Mouse (Mus musculus) heart, postnatal 36 days (tissue): ENCODE results near the gene Atg4d. TPM values are rescaled to one million over a fixed set of nuclear protein-coding genes. Genes with fewer than 3 reads are reported as not detected.
"Not testable (repeated sequence)": the region's sequence is repeated elsewhere in the genome, so short reads cannot be mapped to it uniquely, and the experiment has no call there.

Experiments
- DNase-seq, 2 experiments: peaks; one replicate each; pipeline ENCODE4 v3.0.0; 2021 to 2022
- intact Hi-C: fragments of 180-260 bp; cut with DNase I; formaldehyde crosslinking; loops from one replicate; pipeline ENCODE4 v1.15.1; 2025
- total RNA-seq, 2 experiments: library from RNA; stranded (reverse); gene quantifications; 2 replicates each; pipeline ENCODE4 v1.2.3; 2021

The Atg4d gene
- total RNA-seq, 2 experiments from 2014 or later = 78.0 to 99.6 TPM

DNA sequence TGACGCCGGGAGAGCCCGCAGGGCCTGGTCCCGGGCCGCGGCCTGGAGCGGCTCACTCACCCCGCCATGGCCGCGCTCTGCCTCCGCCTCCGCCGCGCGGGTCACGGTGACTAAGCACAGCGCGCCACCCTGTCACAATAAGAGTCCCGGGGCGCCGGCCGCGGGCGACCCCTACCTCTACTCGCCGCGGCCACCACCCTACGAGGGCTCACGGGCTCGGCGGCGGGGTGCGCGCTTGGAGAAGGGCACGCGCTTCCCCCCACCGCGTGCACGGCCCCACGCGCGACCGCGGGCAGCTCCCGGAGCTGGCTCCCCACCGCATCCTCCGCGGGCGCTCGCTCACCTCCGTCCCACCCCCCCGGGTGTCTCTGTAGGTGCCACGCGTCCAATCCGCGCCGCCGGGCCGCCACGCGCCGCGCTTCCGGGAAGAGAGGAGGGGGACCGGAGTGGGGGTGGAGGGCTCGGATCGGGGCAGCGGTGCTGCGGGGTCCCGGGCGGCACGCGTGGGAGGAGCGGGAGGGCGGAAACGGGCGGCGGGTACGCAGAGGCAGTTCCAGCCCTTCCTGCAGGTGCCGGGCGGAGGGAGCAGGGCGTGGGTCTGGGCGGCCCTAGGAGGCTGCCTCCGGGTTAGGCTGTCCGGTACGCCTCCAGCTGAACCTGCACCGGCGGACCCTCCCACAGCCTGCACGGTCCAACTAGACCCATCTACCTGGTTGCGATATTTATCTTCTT is 26.2 kb upstream of the Atg4d start, which contains the start of gene Keap1:
TSS of gene Keap1 (minus strand) at position 629 of the 732 bp plus-strand sequence.
- intact Hi-C loops = loop anchor here (2.0 kb wide), 2 partner anchors 26 to 52 kb away; partner anchors contain the start of genes Atg4d and Cdkn2d
- DNase-seq = peak; percentile 85 to 91

DNA sequence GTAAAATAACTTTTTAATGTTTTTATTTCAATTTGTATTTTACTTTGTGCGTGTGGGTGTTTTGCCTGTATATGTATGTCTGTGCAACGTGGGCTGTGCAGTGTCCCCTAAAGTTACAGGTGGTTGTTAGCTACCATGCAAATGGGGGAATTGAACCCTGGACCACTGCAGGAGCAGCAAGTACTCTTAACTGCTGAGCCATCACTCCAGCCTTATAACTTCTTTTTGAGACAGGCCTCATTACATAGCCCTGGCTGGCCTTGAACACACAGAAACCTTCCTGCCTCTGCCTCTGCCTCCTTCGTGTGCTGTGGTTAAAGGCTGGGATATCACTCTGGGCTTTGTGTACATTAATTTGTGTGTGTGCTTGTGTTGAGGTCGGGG is 25.6 kb upstream of the Atg4d start:
- intact Hi-C loops = loop anchor here (2.0 kb wide), 2 partner anchors 25 to 51 kb away; partner anchors contain the start of genes Atg4d and Cdkn2d
- no peak for DNase-seq

DNA sequence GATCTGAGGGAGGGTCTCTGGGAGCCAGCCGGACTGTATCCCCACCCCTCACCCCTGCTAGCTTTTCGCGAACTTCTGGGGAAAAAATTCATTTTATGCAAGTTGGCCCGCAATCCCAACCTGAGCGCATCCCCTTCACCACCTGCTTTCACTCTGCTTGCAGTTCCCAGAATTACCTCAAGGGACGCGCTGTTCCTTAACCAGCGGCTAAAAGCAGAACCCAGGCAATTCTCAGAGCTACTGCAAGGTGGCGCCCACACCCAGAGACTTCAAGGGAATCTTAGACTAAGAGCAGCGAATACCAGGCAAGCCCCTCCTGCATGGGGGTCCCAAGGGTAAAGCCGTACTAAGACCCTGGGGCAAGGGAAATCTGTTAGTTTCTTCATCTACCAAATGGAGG is 23.8 kb upstream of the Atg4d start:
- intact Hi-C loops = loop anchor here (5.0 kb wide), 1 partner anchor 116 kb away; no protein-coding TSS in a partner anchor
- DNase-seq = peak; percentile 72 to 82

DNA sequence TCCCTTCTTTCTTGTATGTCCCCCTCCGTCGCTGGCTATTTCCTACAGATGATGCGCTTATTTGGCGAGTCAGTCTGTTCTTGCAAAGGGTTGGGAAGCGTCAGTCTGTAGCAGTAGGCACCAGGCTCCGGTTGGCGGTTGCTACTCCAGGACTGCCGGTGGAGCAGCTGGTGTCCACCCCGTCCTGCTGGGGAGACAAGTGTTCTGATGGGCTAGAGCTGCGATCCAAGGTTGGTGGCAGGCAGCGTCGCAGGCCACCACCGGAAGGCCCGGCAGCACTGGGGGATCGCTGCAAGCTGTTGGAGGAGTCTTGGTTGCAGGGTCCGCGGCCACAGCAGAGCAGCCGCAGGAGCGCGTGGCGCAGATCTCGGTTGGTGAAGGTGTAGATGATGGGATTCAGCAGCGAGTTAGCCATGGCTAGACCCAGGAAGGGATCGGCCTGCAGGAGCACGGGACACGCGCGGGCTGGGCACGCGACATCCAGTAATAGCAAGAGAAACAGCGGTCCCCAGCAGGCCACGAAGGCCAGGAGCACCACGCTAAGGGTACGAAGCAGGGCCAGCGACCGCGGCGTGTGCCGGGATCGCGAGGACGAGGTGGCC is 21.2 kb upstream of the Atg4d start:
- DNase-seq = no peak
- intact Hi-C loops = loop anchor here (5.0 kb wide), 1 partner anchor 113 kb away; no protein-coding TSS in a partner anchor

DNA sequence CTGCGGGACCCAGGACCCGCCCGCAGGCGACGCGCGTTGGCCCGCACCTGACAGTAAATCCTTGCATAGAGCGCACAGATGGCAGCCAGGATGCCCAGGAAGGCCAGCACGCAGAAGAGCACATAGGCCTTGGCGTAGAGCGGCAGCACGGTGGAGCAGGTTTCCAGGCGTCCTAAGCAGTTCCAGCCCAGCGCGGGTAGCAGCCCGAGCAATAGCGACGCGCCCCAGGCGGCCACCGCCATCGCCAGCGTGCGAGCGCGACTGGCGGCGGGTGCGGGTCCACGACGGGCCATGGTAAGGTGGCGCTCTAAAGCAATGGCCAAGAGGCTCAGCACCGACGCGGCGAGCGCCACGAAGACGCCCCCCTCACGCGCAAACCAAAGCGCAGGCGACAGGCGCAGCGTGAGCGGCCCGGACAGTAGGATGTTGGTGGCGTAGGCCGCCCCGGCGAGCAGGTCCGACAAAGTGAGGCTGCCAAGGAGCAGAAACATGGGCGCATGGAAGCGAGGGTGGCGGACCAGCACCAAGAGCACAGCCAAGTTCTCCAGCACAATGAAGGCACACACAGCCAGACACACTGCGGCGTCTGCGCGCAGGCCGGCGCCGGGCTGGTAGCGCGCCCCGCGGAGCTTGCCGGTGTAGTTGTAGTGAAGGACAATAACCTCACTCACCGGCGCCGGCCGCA is 20.5 kb upstream of the Atg4d start:
- intact Hi-C loops = loop anchor here (5.0 kb wide), 1 partner anchor 113 kb away; no protein-coding TSS in a partner anchor
- peak in 1 of 2 experiments; percentile 40 for DNase-seq

DNA sequence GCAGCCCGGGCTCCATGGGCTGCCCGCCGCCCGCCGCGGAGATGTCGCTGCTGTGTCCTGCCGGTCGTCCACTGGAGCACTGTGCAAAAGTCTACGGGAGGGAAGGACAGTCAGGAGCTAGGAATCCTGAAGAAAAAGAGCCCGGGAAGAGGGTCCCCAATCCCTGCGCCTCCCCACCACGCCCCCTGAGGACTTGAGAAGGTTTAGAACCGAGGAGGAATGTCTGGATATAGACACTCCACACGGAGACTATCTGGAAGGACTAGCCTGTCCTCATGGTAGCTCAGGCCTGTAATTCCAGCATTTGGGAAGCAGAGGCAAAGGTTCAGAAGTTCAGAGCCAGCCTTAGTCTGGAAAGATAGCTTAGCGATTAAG is 20.0 kb upstream of the Atg4d start:
- intact Hi-C loops = no loop called here
- DNase-seq = no peak

DNA sequence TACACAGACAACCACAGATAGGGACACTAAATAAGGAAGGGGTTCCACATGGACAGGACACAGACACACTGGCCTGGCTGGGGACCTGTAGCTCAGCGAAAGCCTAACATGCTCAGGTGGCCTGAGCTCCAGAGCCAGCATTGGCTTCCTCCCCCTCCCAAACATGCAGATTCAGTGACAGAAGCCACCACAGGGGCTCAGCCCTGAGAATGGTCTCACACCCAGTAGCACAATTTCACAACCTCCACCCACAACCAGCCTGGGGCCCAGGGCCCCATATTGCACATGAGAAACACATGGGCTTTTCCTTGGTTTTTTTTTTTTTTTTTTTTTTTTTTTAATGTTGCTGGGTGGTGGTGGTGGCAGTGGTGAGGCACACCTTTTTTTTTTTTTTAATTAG is 18.8 kb upstream of the Atg4d start:
- no peak for DNase-seq
- intact Hi-C loops = no loop called here

DNA sequence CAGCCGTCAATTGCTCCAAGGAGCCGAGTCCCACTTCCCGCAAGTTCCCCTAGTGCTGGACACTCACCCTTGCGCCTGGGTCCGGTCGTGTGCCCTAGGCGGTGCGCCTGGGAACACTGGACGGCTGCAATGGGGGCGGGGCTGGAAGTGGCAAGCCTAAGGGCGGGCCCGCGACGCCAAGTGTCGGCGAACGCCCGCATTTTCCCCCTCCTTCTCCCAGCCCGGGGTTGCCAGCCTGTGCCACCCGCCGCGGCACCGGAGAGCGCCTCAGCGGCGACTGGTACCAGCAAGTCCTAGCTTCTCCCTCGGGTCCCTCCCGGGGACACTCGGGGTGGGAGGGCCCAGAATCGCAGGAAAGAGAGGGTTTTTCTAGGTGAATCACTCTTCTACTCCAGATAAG is 16.8 kb upstream of the Atg4d start, which contains the start of gene S1pr5:
TSS of gene S1pr5 (minus strand) at position 118 of the 400 bp plus-strand sequence.
- peak in 1 of 2 experiments; percentile 22 for DNase-seq
- intact Hi-C loops = no loop called here

DNA sequence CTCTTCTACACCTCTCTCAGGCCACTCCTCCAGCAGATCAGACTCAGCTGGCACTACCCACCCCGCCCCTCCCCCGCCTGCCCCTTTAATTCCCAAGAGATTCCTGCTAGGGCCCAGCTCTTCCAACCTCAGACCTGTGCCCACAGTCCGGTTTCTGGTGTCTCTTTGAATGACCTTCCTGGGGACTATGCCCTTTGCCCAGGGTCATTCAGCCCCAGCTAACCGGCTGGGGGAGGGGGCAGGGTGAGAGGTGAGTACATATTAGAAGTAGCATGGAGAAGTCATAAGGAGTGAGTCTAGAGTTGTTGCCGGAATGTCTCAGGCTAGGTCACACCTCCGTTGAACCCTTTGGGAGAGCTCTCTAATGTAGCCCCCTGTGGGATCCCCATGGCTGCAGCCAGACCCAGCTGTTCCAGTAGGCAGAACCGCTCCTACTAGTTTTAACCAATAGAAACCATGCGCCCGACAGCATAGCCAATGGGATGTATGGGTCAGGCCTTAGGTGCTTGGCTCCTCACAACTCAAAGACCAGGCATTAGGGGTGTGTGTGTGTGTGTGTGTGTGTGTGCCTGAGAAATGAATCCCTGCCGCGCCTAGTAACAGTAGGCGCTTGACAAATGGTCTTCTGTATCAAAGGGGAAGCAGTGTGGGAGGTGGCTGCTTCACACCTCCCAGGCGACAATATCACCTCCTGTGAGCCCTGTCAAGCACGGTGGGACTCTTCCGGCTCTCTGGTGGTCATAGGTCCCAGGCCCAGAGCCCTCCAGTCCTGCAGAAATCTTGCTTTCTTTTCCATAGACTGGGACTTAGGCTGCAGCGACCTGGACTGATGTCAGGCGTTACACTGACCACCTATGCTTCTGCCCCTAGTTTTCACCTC is 15.2 kb upstream of the Atg4d start:
- intact Hi-C loops = no loop called here
- no peak for DNase-seq

DNA sequence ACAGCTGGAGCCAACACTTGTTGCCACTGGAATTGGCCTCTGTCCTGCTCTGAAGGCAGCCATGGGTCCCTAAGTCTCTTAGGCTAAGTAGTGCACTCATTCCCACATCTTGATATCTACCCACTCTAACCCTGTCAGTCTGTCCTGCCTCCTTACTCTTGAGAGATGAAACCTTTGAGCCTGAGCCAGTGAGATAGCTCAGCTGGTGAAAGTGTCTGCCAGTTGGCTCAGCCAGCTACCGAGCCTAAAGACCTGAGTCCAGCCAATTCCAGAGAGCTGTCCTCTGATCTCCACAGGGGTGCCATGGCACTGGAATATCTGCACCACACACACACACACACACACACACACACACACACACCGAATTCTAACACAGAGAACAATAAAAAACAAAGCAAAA is 14.6 kb upstream of the Atg4d start:
- DNase-seq = no peak
- intact Hi-C loops = no loop called here

DNA sequence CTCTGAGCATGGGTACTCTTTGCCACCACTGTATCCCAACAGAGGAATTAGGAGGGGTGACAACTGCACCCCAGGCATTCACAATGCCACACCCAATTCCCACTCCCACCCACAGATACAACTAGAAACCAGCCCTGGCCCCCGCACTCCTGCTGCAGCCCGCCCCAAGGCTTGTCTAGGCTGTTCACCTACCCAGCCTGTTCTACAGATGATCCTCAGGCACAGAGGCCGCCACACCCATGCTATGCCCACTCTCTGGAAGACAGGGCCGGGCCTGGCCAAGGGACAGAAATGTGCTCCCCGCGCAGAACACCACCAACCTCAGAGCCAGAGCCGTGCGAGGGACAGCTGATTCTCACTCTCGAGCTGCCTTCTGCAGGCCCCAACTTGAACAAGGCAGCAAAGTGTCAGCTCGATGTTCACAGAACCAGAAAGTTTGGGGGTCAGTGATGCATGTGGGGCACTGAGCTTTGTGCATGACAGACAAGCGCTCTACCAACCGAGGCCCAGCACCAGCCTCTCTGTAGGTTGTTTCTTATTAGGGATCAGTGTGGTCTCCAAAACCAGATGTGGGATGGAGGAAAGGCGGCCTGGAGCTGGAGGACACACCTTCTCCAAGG is 13.9 kb upstream of the Atg4d start:
- no peak for DNase-seq
- intact Hi-C loops = no loop called here

DNA sequence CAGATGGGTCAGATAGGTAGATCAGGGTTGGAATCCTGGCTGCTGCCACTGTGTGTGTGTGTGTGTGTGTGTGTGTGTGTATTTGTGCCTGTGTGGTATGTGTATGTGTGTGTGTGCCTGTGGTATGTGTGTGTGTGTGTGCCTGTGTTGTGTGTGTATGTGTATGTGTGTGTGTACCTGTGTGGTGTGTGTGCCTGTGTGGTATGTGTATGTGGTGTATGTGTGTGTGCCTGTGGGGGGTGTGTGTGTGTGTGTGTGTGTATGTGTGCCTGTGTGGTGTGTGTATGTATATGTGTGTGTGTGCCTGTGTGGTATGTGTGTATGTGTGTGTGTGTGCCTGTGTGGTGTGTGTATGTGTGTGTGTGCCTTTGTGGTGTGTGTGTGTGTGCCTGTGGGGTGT is 10.4 kb upstream of the Atg4d start:
- intact Hi-C loops = no loop called here

DNA sequence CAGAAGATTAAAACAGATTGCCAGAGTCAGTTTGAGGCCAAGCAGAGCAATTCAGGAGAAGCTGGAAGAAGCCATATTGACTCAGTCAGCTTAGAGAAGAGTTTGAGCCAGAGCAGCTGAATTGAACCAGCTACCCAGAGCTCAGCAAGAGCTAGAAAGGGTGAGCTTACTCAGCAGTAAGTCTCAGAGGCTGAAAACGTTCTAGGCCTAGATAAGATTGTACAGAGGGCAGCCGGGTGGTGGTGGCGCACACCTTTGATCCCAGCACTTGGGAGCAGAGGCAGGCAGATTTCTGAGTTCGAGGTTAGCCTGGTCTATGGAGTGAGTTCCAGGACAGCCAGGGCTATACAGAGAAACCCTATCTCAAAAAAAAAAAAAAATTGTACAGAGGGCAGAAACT is 8.7 kb upstream of the Atg4d start:
- intact Hi-C loops, DNase-seq: not testable (repeated sequence)

More for the DNA sequence above, 10.4 kb upstream of the Atg4d start:
- DNase-seq = no peak

DNA sequence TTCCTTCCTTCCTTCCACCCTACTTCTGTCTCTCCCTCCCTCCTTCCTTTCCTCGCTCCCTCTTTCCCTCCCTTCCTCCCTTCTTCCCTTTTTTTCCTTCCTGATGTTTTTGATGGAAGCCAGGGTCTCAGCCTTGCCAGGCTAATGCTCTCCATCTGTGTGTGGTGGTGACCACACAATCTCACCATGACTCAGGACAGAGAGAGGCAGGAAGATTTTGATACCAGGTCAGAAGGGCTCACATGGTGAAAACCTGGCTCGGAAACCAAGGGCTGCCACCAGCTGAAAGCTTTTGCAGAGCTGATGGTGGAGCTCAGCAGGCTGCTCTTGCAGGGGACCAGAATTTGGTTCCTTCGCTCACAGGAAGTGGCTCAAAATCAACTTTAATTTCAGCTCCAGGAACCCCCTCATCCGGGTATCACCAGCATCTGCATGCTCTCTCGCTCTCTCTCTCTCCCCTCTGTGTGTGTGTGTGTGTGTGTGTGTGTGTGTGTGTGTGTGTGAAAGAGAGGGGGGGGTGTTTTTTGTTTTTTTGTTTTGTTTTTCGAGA is 4.5 kb upstream of the Atg4d start:
- DNase-seq = no peak
- intact Hi-C loops = no loop called here

DNA sequence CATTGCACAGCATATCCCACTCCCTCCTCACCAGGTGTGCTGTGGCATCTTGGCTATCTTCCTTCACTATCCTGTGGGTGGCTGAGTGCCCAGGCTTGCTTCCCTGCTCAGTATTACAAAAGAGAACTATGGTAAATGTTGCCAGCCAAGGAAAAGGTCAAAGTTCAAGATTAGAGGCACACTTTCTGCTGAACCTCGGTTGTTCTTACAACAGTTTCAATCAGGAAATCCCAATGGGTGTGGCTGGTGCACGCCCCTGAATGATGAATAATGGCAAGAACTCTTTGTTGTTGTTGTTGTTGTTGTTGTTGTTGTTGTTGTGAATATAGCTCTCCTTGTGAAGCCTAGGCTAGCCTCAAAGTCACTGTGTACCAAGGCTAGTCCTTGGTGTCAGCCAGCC is 3.3 kb upstream of the Atg4d start:
- DNase-seq = no peak
- intact Hi-C loops = no loop called here

DNA sequence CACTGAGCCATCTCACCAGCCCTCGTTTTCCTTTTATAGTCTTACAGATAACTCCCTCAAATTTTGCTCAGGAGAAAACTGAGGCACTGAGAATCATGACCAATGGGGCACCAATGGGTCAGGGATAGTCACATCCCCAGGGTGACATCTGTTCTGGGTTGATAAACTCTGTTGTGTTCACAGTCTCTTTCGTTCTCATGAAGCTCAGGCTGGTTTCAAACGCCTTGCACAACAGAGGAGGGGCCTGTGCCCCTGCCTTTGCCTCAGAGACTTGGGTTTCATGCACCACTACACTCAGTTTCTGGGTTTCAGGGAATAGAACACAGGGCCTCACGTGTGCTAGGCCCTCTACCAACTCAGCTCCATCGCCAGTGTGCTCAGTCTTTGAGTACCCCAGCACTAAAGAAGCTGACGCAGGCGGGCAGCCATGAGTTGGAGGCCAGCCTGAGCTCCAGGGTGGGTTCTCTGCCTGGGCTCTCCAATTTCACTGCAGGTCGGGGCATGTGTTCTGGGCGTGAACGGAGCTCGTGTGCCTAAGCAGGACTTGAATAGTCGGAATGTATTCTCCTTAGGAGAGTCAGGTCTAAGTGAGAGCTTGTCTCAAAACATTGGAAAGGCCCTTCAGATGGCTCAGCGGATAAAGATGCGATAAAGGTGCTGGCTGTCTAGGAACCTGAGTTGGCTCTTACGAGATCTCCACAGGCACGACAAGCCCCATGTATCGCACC is 657 bp upstream of the Atg4d start:
- intact Hi-C loops = loop anchor here (2.0 kb wide), 1 partner anchor 26 kb away; the partner anchor contains the start of gene Keap1
- no peak for DNase-seq

DNA sequence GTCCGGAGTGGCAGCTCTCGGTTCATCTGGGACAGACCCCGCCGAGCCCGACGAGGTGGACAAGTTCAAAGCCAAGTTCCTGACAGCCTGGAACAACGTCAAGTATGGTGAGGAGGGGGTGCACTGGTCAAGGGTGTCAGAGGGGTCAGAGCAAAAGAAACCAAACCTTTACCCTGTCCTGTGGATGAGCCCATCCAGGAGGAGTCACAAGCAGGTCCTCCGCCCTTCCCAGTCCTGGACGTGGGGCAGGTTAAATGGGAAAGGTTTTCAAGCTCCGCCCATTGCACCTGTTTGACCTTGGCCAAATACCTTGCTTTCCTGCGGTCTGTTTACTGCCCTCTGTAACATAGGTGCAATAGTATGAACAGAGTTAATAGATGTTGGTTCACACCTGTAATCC is 518 bp downstream of the Atg4d start:
- intact Hi-C loops = loop anchor here (1.0 to 2.0 kb wide), 2 partner anchors 22 to 27 kb away; partner anchors contain the start of genes Keap1 and Kri1
- no peak for DNase-seq

DNA sequence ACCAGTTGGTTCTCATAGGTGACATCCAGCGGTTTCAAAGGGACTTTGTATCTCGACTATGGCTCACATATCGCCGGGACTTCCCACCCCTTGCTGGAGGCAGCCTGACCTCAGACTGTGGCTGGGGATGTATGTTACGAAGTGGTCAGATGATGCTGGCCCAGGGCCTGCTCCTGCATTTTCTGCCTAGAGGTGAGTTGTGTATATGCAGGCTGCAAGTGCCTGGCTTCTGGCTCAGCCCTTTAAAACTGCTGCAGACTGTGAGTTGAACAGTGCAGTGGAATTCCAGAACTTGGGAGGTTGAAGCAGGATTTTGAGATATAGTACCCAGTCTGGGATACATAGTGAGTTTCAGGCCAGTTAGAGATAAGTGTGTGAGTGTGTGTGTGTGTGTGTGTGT is 1.8 kb downstream of the Atg4d start:
- DNase-seq = no peak
- intact Hi-C loops = loop anchor here (1.0 kb wide), 1 partner anchor 20 kb away; the partner anchor contains the start of gene Kri1

DNA sequence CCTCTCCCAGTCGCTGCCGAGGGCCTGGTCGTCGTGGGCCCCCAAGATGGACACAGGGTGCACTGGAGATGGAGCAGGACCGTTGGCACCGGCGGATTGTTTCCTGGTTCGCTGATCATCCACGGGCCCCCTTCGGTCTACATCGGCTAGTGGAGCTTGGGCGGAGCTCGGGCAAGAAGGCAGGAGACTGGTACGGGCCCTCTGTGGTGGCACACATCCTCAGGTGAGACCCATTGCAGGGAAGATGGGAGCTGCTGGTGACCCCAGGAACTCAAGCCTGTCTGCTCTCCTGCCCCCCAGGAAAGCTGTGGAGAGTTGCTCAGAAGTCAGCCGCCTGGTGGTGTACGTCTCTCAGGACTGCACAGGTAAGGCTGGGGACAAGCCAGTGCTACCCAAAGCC is 3.2 kb downstream of the Atg4d start:
- no peak for DNase-seq
- intact Hi-C loops = no loop called here
